Mouse (Mus musculus): ENCODE measurements around the gene Chaf1a. TPM values are rescaled to one million over a fixed set of nuclear protein-coding genes. Genes with fewer than 3 reads are reported as not detected.

The Chaf1a gene
- polyA plus RNA-seq, 1 experiment, result 33.6 TPM

GRCm38 (mm10) chr17:56022989-56023290, 17.3 kb upstream of the Chaf1a start:
- Histone ChIP-seq H3K36me3 (ENCODE audit: control insufficient read depth, insufficient read depth, low read length, poor library complexity, severe bottlenecking) (peaks cover 6% of the 10 kb centered on the region), H3K9ac (ENCODE audit: low read depth, poor library complexity, severe bottlenecking) (no peak overlapping the region), H3K4me3 (ENCODE audit: low read depth, low read length) (no peak overlapping the region), H3K27me3 (ENCODE audit: control insufficient read depth, insufficient read depth, low read length, poor library complexity, severe bottlenecking) (no peaks in the 10 kb centered on the region), H3K4me1 (ENCODE audit: control insufficient read depth, insufficient read depth, low read length) (no peaks in the 10 kb centered on the region), H3K9me3 (replicated peaks; ENCODE audit: control insufficient read depth, insufficient read depth, low read length, poor library complexity, severe bottlenecking) (no peaks in the 10 kb centered on the region), H3K27ac (ENCODE audit: insufficient read depth, low read length) (no peak overlapping the region)
- no peak for TF ChIP-seq CTCF (IDR thresholded peaks at IDR 0.05; ENCODE audit: low read depth, low read length)
- no peak for TF ChIP-seq POLR2A (IDR thresholded peaks at IDR 0.05; ENCODE audit: insufficient read depth, low read length)
- no peak for TF ChIP-seq EP300 (IDR thresholded peaks at IDR 0.05; ENCODE audit: insufficient read depth, low read depth, low read length)

GRCm38 (mm10) chr17:56023386-56023785, 16.9 kb upstream of the Chaf1a start:
- no peak overlapping the region for H3K27ac ChIP-seq (ENCODE audit: insufficient read depth, low read length)
- H3K36me3 ChIP-seq (ENCODE audit: control insufficient read depth, insufficient read depth, low read length, poor library complexity, severe bottlenecking), result peaks cover 6% of the 10 kb centered on the region
- no peaks in the 10 kb centered on the region for H3K27me3 ChIP-seq (ENCODE audit: control insufficient read depth, insufficient read depth, low read length, poor library complexity, severe bottlenecking)
- no peaks in the 10 kb centered on the region for H3K9me3 ChIP-seq (replicated peaks; ENCODE audit: control insufficient read depth, insufficient read depth, low read length, poor library complexity, severe bottlenecking)
- no peak overlapping the region for H3K4me3 ChIP-seq (ENCODE audit: low read depth, low read length)
- H3K4me1 ChIP-seq (ENCODE audit: control insufficient read depth, insufficient read depth, low read length), result no peaks in the 10 kb centered on the region
- no peak overlapping the region for H3K9ac ChIP-seq (ENCODE audit: low read depth, poor library complexity, severe bottlenecking)
- no peak for TF ChIP-seq EP300 (IDR thresholded peaks at IDR 0.05; ENCODE audit: insufficient read depth, low read depth, low read length)
- TF ChIP-seq CTCF (IDR thresholded peaks at IDR 0.05; ENCODE audit: low read depth, low read length), result no peak
- no peak for TF ChIP-seq POLR2A (IDR thresholded peaks at IDR 0.05; ENCODE audit: insufficient read depth, low read length)

GRCm38 (mm10) chr17:56024476-56024875, 15.8 kb upstream of the Chaf1a start:
- no peaks in the 10 kb centered on the region for H3K9me3 ChIP-seq (replicated peaks; ENCODE audit: control insufficient read depth, insufficient read depth, low read length, poor library complexity, severe bottlenecking)
- no peak for TF ChIP-seq EP300 (IDR thresholded peaks at IDR 0.05; ENCODE audit: insufficient read depth, low read depth, low read length)
- TF ChIP-seq CTCF (IDR thresholded peaks at IDR 0.05; ENCODE audit: low read depth, low read length), result no peak
- TF ChIP-seq POLR2A (IDR thresholded peaks at IDR 0.05; ENCODE audit: insufficient read depth, low read length), result no peak
- no peaks in the 10 kb centered on the region for H3K4me1 ChIP-seq (ENCODE audit: control insufficient read depth, insufficient read depth, low read length)
- H3K27ac ChIP-seq (ENCODE audit: insufficient read depth, low read length), result no peak overlapping the region
- H3K27me3 ChIP-seq (ENCODE audit: control insufficient read depth, insufficient read depth, low read length, poor library complexity, severe bottlenecking), result no peaks in the 10 kb centered on the region
- no peaks in the 10 kb centered on the region for H3K36me3 ChIP-seq (ENCODE audit: control insufficient read depth, insufficient read depth, low read length, poor library complexity, severe bottlenecking)
- no peak overlapping the region for H3K9ac ChIP-seq (ENCODE audit: low read depth, poor library complexity, severe bottlenecking)
- no peak overlapping the region for H3K4me3 ChIP-seq (ENCODE audit: low read depth, low read length)

- no peaks in the 10 kb centered on the region for H3K4me1 ChIP-seq (ENCODE audit: control insufficient read depth, insufficient read depth, low read length)
- H3K36me3 ChIP-seq (ENCODE audit: control insufficient read depth, insufficient read depth, low read length, poor library complexity, severe bottlenecking), result no peaks in the 10 kb centered on the region
- H3K27ac ChIP-seq (ENCODE audit: insufficient read depth, low read length), result no peak overlapping the region
- no peaks in the 10 kb centered on the region for H3K27me3 ChIP-seq (ENCODE audit: control insufficient read depth, insufficient read depth, low read length, poor library complexity, severe bottlenecking)
- no peak for TF ChIP-seq EP300 (IDR thresholded peaks at IDR 0.05; ENCODE audit: insufficient read depth, low read depth, low read length)
- no peaks in the 10 kb centered on the region for H3K9me3 ChIP-seq (replicated peaks; ENCODE audit: control insufficient read depth, insufficient read depth, low read length, poor library complexity, severe bottlenecking)
- no peak overlapping the region for H3K9ac ChIP-seq (ENCODE audit: low read depth, poor library complexity, severe bottlenecking)
- H3K4me3 ChIP-seq (ENCODE audit: low read depth, low read length), result no peak overlapping the region
Observed at GRCm38 (mm10) chr17:56024931-56025330, 15.3 kb upstream of the Chaf1a start.

GRCm38 (mm10) chr17:56026303-56026702, 13.9 kb upstream of the Chaf1a start:
- Histone ChIP-seq H3K4me1 (ENCODE audit: control insufficient read depth, insufficient read depth, low read length) (no peaks in the 10 kb centered on the region), H3K36me3 (ENCODE audit: control insufficient read depth, insufficient read depth, low read length, poor library complexity, severe bottlenecking) (no peaks in the 10 kb centered on the region), H3K9me3 (replicated peaks; ENCODE audit: control insufficient read depth, insufficient read depth, low read length, poor library complexity, severe bottlenecking) (no peaks in the 10 kb centered on the region), H3K4me3 (ENCODE audit: low read depth, low read length) (no peak overlapping the region), H3K27me3 (ENCODE audit: control insufficient read depth, insufficient read depth, low read length, poor library complexity, severe bottlenecking) (no peaks in the 10 kb centered on the region), H3K27ac (ENCODE audit: insufficient read depth, low read length) (no peak overlapping the region), H3K9ac (ENCODE audit: low read depth, poor library complexity, severe bottlenecking) (no peak overlapping the region)
- TF ChIP-seq EP300 (IDR thresholded peaks at IDR 0.05; ENCODE audit: insufficient read depth, low read depth, low read length) (no peak), POLR2A (IDR thresholded peaks at IDR 0.05; ENCODE audit: insufficient read depth, low read length) (no peak), CTCF (IDR thresholded peaks at IDR 0.05; ENCODE audit: low read depth, low read length) (no peak)

GRCm38 (mm10) chr17:56026881-56027280, 13.4 kb upstream of the Chaf1a start:
- no peak for TF ChIP-seq POLR2A (IDR thresholded peaks at IDR 0.05; ENCODE audit: insufficient read depth, low read length)
- no peak for TF ChIP-seq CTCF (IDR thresholded peaks at IDR 0.05; ENCODE audit: low read depth, low read length)
- no peak for TF ChIP-seq EP300 (IDR thresholded peaks at IDR 0.05; ENCODE audit: insufficient read depth, low read depth, low read length)
- H3K4me1 ChIP-seq (ENCODE audit: control insufficient read depth, insufficient read depth, low read length), result no peaks in the 10 kb centered on the region
- H3K4me3 ChIP-seq (ENCODE audit: low read depth, low read length), result no peak overlapping the region
- no peaks in the 10 kb centered on the region for H3K9me3 ChIP-seq (replicated peaks; ENCODE audit: control insufficient read depth, insufficient read depth, low read length, poor library complexity, severe bottlenecking)
- no peaks in the 10 kb centered on the region for H3K36me3 ChIP-seq (ENCODE audit: control insufficient read depth, insufficient read depth, low read length, poor library complexity, severe bottlenecking)
- H3K27ac ChIP-seq (ENCODE audit: insufficient read depth, low read length), result no peak overlapping the region
- H3K27me3 ChIP-seq (ENCODE audit: control insufficient read depth, insufficient read depth, low read length, poor library complexity, severe bottlenecking), result no peaks in the 10 kb centered on the region
- no peak overlapping the region for H3K9ac ChIP-seq (ENCODE audit: low read depth, poor library complexity, severe bottlenecking)
